Mouse (Mus musculus): ENCODE measurements at regions not wholly inside any gene's neighbourhood (a gene's known extent, or its start where the extent isn't known, plus 50 kb on each side); places are given as distances from the start of the nearest gene placed in this dataset. TPM values are rescaled to one million over a fixed set of nuclear protein-coding genes. Genes with fewer than 3 reads are reported as not detected.

DNA sequence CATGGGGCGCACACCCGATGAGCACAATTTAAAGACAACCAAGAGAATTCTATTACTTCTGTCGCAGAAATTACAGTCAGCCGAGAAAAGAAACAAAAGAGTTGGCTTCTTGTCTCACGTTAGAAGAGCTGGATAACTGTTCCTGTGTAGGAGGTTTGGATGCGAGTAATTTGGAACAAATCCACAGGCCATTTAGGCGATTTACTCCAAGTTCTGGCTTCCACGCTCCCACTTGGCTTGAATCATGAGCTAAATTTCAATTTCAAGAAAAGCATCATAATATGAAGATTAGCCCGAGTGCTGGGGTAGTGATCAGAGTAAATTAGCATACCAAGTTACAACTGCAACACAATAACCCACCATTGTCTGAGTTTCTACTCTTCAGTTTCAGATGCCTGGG, 202.1 kb upstream of the Atp11b start:
- WGBS, result 90% methylated on average over 9 of the region's 9 CpGs
- H3K4me3 ChIP-seq, result no peak overlapping the region
- no peak for DNase-seq (ENCODE audit: extremely low spot score, low spot score)
- H3K4me1 ChIP-seq, result no peaks in the 10 kb centered on the region
- H3K27me3 ChIP-seq (ENCODE audit: poor library complexity, severe bottlenecking), result no peaks in the 10 kb centered on the region
- H3K27ac ChIP-seq, result no peak overlapping the region
- H3K36me3 ChIP-seq (replicated peaks), result no peaks in the 10 kb centered on the region
- no peaks in the 10 kb centered on the region for H3K9me3 ChIP-seq

DNA sequence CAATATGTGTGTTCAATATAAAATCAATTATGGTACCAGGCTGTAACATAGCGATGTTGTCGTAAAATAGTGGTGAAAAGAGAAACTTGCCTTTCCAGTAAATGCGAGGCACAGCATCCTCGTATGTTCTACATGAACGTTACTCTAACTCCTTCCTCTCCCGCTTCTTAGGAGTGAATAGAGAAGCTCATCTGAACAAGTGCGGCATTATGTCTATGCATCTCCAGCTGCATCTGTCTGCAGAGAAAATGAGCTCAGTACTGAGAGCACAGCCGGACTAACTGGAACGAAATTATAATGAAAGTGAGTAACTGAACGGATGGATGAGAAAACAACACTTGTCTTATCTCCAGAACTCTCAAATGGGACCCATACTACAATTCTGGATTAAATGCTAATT, 193.5 kb upstream of the Atp11b start:
- Histone ChIP-seq H3K9me3 (no peaks in the 10 kb centered on the region), H3K4me3 (no peak overlapping the region), H3K36me3 (replicated peaks) (no peaks in the 10 kb centered on the region), H3K27ac (no peak overlapping the region), H3K4me1 (peaks cover 27% of the 10 kb centered on the region), H3K27me3 (ENCODE audit: poor library complexity, severe bottlenecking) (no peaks in the 10 kb centered on the region)
- WGBS, result 92% methylated on average over 10 of the region's 10 CpGs
- no peak for DNase-seq (ENCODE audit: extremely low spot score, low spot score)

DNA sequence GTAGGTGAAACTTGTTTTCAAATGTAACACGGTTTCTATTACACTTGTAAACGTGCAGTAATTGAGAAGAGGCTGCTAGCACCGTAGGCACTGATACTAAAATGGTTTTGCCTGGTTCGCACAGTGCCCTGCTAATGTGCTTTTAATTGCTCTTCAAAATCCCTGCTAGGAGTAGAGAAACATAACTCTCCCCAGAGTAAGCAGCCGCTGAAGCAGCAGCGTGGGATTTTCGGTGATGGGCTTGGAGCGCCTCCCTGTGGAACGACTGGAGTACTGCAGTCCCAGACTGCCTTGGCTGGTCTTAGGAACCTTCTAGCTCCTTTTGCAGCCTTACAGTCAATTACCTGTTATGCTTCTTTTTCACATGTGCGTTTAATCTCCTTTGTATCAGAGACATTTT, 179.5 kb upstream of the Atp11b start:
- H3K4me3 ChIP-seq, result no peak overlapping the region
- no peaks in the 10 kb centered on the region for H3K27me3 ChIP-seq (ENCODE audit: poor library complexity, severe bottlenecking)
- peak; percentile 75 for DNase-seq (ENCODE audit: extremely low spot score, low spot score)
- no peaks in the 10 kb centered on the region for H3K36me3 ChIP-seq (replicated peaks)
- WGBS, result 20% methylated on average over 10 of the region's 10 CpGs
- peaks cover 4% of the 10 kb centered on the region; the same call in 1 of the 2 replicates for H3K4me1 ChIP-seq
- no peaks in the 10 kb centered on the region for H3K9me3 ChIP-seq
- no peak overlapping the region for H3K27ac ChIP-seq

Small RNAs in the stretch of these regions (microRNA-seq; reads per million reads assigned to microRNA genes)
- gene Gm25442, result not detected
